Comparison of ENCODE assay signal across 14 mouse cellular contexts in the genomic region with DNA sequence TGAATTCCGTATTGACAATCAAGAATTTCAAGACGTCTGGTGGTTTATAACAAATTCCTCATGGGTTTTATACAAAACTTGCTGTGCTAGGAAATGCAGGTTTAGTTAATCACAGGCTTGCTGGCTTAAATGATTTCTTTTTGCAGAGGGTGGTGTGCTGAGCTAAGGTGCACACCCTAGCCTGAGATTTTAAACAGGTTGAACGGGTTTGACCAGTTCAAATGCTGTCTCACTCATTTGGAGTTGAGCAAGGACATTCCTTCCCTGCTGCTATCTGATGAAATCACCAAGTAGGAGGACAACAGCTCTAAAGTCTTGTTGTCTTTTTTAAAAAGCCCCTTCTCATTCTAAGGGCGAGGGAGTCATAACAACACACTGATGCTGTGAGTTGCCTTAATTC.
DNase-seq lines count a peak whose midpoint lies in the region; ATAC-seq and TF ChIP-seq lines count a peak whose summit lies in the region.
"Had no signal": no experiment of that assay in that cellular context is flagged by ENCODE, and none has a peak within 500 bp of the region (broad histone marks: within the 10 kb centered on the region; RNA-seq: fewer than 3 reads in every experiment).

No protein-coding gene starts in this region.

- TF ChIP-seq EP300 in lung, postnatal 0 days (IDR thresholded peaks at IDR 0.05) = peak; percentile 68

- H3K27ac ChIP-seq in embryonic facial prominence, embryonic 11.5 days (replicated peaks; ENCODE audit: low read depth, low read length) = no peak overlapping the region
- no peak overlapping the region for H3K27ac ChIP-seq in embryonic facial prominence, embryonic 10.5 days (replicated peaks)
- H3K27ac ChIP-seq in lung, postnatal 0 days (ENCODE audit: low read length) = no peak overlapping the region
- no peak overlapping the region for H3K27ac ChIP-seq in midbrain, embryonic 14.5 days (replicated peaks; ENCODE audit: low read depth, low read length)
- H3K27ac ChIP-seq: heart, embryonic 13.5 days; liver, embryonic 14.5 days had no signal

- no peak for ATAC-seq in embryonic facial prominence, embryonic 11.5 days (replicated peaks; ENCODE audit: insufficient number of reproducible peaks, low FRiP score, low TSS enrichment, low read depth)
- ATAC-seq in lung, postnatal 0 days = peak; percentile 66
- no peak for ATAC-seq in midbrain, embryonic 14.5 days (ENCODE audit: low FRiP score, low TSS enrichment)

- no peaks in the 10 kb centered on the region for H3K36me3 ChIP-seq in embryonic facial prominence, embryonic 11.5 days (replicated peaks; ENCODE audit: control insufficient read depth, insufficient read depth, low read depth, low read length)
- H3K36me3 ChIP-seq in embryonic facial prominence, embryonic 10.5 days (replicated peaks) = no peaks in the 10 kb centered on the region
- H3K36me3 ChIP-seq in lung, postnatal 0 days (ENCODE audit: insufficient read depth, low read length) = no peaks in the 10 kb centered on the region
- H3K36me3 ChIP-seq in midbrain, embryonic 14.5 days (ENCODE audit: control insufficient read depth, insufficient read depth, low read length) = no peaks in the 10 kb centered on the region
- H3K36me3 ChIP-seq: heart, embryonic 13.5 days had no signal

- no peaks in the 10 kb centered on the region for H3K4me1 ChIP-seq in embryonic facial prominence, embryonic 11.5 days (ENCODE audit: control insufficient read depth, insufficient read depth, low read length)
- H3K4me1 ChIP-seq in embryonic facial prominence, embryonic 10.5 days = no peaks in the 10 kb centered on the region
- no peaks in the 10 kb centered on the region for H3K4me1 ChIP-seq in lung, postnatal 0 days (ENCODE audit: insufficient read depth, low read depth, low read length)
- no peaks in the 10 kb centered on the region for H3K4me1 ChIP-seq in midbrain, embryonic 14.5 days (ENCODE audit: control insufficient read depth, insufficient read depth, low read length)
- H3K4me1 ChIP-seq: heart, embryonic 13.5 days had no signal

- WGBS in embryonic facial prominence, embryonic 11.5 days = 55% methylated on average over 4 of the region's 4 CpGs
- 64% methylated on average over 4 of the region's 4 CpGs for WGBS in embryonic facial prominence, embryonic 10.5 days
- WGBS in lung, postnatal 0 days = 44% methylated on average over 4 of the region's 4 CpGs
- 78% methylated on average over 4 of the region's 4 CpGs for WGBS in midbrain, embryonic 14.5 days

- H3K9me3 ChIP-seq in embryonic facial prominence, embryonic 11.5 days (replicated peaks; ENCODE audit: control insufficient read depth, low read length) = no peaks in the 10 kb centered on the region
- no peaks in the 10 kb centered on the region for H3K9me3 ChIP-seq in embryonic facial prominence, embryonic 10.5 days
- no peaks in the 10 kb centered on the region for H3K9me3 ChIP-seq in lung, postnatal 0 days (ENCODE audit: low read length)
- H3K9me3 ChIP-seq in midbrain, embryonic 14.5 days (ENCODE audit: control insufficient read depth, low read length) = no peaks in the 10 kb centered on the region
- H3K9me3 ChIP-seq: heart, embryonic 13.5 days had no signal

- no peaks in the 10 kb centered on the region for H3K27me3 ChIP-seq in embryonic facial prominence, embryonic 11.5 days (ENCODE audit: control insufficient read depth, insufficient read depth, low read length)
- no peaks in the 10 kb centered on the region for H3K27me3 ChIP-seq in embryonic facial prominence, embryonic 10.5 days (replicated peaks; ENCODE audit: low read depth, poor library complexity, severe bottlenecking)
- no peaks in the 10 kb centered on the region for H3K27me3 ChIP-seq in lung, postnatal 0 days (replicated peaks; ENCODE audit: insufficient read depth, low read length)
- H3K27me3 ChIP-seq in midbrain, embryonic 14.5 days (ENCODE audit: control insufficient read depth, insufficient read depth, low read length) = no peaks in the 10 kb centered on the region
- H3K27me3 ChIP-seq: heart, embryonic 13.5 days had no signal

- H3K4me2 ChIP-seq in embryonic facial prominence, embryonic 11.5 days (ENCODE audit: low read depth, low read length) = no peak overlapping the region
- no peak overlapping the region for H3K4me2 ChIP-seq in lung, postnatal 0 days (replicated peaks; ENCODE audit: low read depth, low read length)
- H3K4me2 ChIP-seq in midbrain, embryonic 14.5 days (ENCODE audit: low read length) = no peak overlapping the region
- H3K4me2 ChIP-seq: heart, embryonic 13.5 days had no signal

- TF ChIP-seq CTCF in lung, postnatal 0 days (IDR thresholded peaks at IDR 0.05) = no peak

- no peak overlapping the region for H3K4me3 ChIP-seq in embryonic facial prominence, embryonic 11.5 days (ENCODE audit: low read depth, low read length)
- no peak overlapping the region for H3K4me3 ChIP-seq in embryonic facial prominence, embryonic 10.5 days
- H3K4me3 ChIP-seq in lung, postnatal 0 days (ENCODE audit: low read depth, low read length) = no peak overlapping the region
- H3K4me3 ChIP-seq in midbrain, embryonic 14.5 days (replicated peaks; ENCODE audit: low read depth, low read length) = no peak overlapping the region
- H3K4me3 ChIP-seq: heart, embryonic 13.5 days had no signal

- peak; percentile 21 for DNase-seq in embryonic facial prominence, embryonic 11.5 days (ENCODE audit: low spot score)
- no peak for DNase-seq in embryonic facial prominence, embryonic 10.5 days (ENCODE audit: low spot score)
- DNase-seq in urinary bladder, postnatal 25 days (ENCODE audit: low spot score) = peak; percentile 24
- DNase-seq in urinary bladder, postnatal 4 days (ENCODE audit: low spot score in 2 of 2) = no peak
- DNase-seq in lung, postnatal 0 days (ENCODE audit: low spot score) = peak; percentile 60
- no peak for DNase-seq in frontal cortex, postnatal 10 days (ENCODE audit: low spot score in 2 of 2)
- no peak for DNase-seq in spleen, adult 12 weeks (ENCODE audit: low spot score)
- no peak for DNase-seq in midbrain, embryonic 14.5 days
- DNase-seq: adrenal gland, postnatal 25 days; cerebellum, postnatal 36 days; gastrocnemius, postnatal 36 days; thymus, adult 2 months had no signal

- H3K9ac ChIP-seq in embryonic facial prominence, embryonic 11.5 days (replicated peaks; ENCODE audit: low read length) = no peak overlapping the region
- H3K9ac ChIP-seq in lung, postnatal 0 days (replicated peaks; ENCODE audit: low read depth) = no peak overlapping the region
- no peak overlapping the region for H3K9ac ChIP-seq in midbrain, embryonic 14.5 days (replicated peaks; ENCODE audit: low read length)
- H3K9ac ChIP-seq: heart, embryonic 13.5 days; liver, embryonic 14.5 days had no signal

Comparison
In these comparisons a context has a peak if more than half of its experiments do, and no peak if none do; other contexts are left out.
1. DNase-seq: peak in embryonic facial prominence, embryonic 11.5 days (single experiment), urinary bladder, postnatal 25 days (single experiment) and lung, postnatal 0 days (single experiment); none in embryonic facial prominence, embryonic 10.5 days (single experiment), urinary bladder, postnatal 4 days (0 of 2), frontal cortex, postnatal 10 days (0 of 2), spleen, adult 12 weeks (single experiment) and midbrain, embryonic 14.5 days (single experiment).